Mouse (Mus musculus): ENCODE measurements around the gene Nlrp10. TPM values are rescaled to one million over a fixed set of nuclear protein-coding genes. Genes with fewer than 3 reads are reported as not detected.
A peak's percentile ranks its signal among the peaks of the same experiment; 100 is the strongest.

Gene Nlrp10
- polyA plus RNA-seq (2015; fragmentation: Nextera tagmentation; extraction: Ambion mirVana), result 0.08 TPM in 2 replicates

DNA sequence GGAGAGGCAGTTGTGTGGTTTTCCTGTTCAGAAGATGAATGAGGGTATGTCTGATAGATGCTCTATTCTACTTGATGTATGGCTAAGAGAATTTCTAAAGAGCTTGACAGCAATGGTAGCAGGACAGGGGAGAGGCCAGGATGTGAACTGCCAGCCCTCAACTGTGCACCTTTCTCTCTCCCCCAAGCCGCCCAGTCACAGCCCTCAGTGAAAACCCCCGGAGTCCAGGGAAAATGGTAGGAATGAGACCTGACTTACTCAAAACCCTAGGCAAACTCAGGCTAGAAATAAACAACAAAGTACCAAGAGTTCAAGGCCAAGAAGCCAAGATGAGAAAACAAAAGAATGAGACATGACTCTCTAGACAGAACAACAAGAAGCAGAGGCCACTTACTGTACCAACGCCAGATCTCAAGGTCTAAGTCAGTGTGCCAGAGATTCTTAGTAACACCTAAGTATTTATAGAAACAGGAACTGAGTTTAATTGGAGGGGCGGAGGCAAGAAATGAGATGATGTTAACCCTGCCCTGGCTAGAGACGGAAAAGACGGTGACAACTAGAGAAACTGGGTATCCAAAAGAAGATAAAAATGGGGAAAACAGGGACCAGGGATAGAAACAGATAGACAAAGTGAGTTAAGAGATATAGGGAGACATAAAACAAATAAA is at the start of gene Nlrp10:
Gene Nlrp10, minus strand, starts transcription at position 453 of the 668 bp plus-strand sequence.
- Histone ChIP-seq H3K27ac (no peak within 1 kb of the TSS), H3K4me3 (replicated peaks) (no peak within 1 kb of the TSS), H3K36me3 (no peaks in the 10 kb centered on the region), H3K27me3 (replicated peaks) (no peaks in the 10 kb centered on the region), H3K4me2 (replicated peaks) (no peak within 1 kb of the TSS), H3K9ac (no peak within 1 kb of the TSS), H3K4me1 (replicated peaks) (no peaks in the 10 kb centered on the region), H3K9me3 (no peaks in the 10 kb centered on the region)
- WGBS, result 69% methylated on average over 6 of the region's 6 CpGs
- no peak for ATAC-seq

DNA sequence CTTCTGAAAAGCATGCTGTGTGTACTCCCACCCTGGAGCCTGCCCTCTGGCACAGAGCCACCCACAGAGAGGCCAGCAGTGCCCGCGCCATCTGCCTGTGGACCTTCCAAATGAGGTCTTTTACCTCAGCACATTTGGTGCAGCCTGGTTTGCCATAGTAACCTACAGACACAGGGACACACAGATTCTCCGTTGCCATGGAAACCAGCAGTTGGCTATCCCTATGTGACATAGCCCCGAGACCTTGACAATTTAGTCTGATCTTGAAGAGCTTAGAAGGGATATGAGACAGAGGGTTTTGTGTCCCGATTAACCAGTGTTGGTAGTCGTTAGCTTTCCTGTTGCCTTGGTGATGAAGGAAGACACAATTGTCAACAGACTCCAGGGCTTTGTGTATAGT is 42.3 kb upstream of the Nlrp10 start:
- H3K4me1 ChIP-seq (replicated peaks), result no peaks in the 10 kb centered on the region
- ATAC-seq, result 0 out of 2 replicates have a peak, but pooled peaks have one; percentile 21
- no peak overlapping the region for H3K27ac ChIP-seq
- H3K4me2 ChIP-seq (replicated peaks), result no peak overlapping the region
- H3K9me3 ChIP-seq, result no peaks in the 10 kb centered on the region
- H3K36me3 ChIP-seq, result no peaks in the 10 kb centered on the region
- no peak overlapping the region for H3K9ac ChIP-seq
- H3K4me3 ChIP-seq (replicated peaks), result no peak overlapping the region
- H3K27me3 ChIP-seq (replicated peaks), result no peaks in the 10 kb centered on the region
- 61% methylated on average over 6 of the region's 6 CpGs for WGBS

DNA sequence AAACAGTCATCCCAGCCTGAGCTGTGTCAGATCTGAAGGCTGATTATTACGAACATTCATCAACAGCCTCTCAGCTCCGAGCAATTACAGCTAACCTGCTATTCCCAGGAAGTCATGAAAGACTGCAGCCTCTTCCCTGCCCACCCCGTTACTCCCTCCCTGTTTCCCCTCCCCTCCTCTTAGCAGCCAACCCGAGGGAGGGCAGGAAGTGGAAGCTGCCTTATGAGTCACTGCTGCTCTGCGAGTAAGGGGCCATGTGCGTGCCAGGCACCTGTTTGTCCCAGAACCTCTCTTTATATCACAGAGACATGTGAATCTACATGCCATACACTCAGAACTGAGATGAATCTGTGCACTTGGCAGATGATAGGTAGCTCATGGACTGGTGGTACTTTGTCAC is 38.2 kb upstream of the Nlrp10 start:
- Histone ChIP-seq H3K9ac (no peak overlapping the region), H3K4me1 (replicated peaks) (no peaks in the 10 kb centered on the region), H3K9me3 (no peaks in the 10 kb centered on the region), H3K4me2 (replicated peaks) (no peak overlapping the region), H3K27me3 (replicated peaks) (no peaks in the 10 kb centered on the region), H3K36me3 (no peaks in the 10 kb centered on the region), H3K27ac (no peak overlapping the region), H3K4me3 (replicated peaks) (no peak overlapping the region)
- 25% methylated on average over 6 of the region's 6 CpGs for WGBS
- peak; percentile 39; the same call in 1 of the 2 replicates for ATAC-seq

DNA sequence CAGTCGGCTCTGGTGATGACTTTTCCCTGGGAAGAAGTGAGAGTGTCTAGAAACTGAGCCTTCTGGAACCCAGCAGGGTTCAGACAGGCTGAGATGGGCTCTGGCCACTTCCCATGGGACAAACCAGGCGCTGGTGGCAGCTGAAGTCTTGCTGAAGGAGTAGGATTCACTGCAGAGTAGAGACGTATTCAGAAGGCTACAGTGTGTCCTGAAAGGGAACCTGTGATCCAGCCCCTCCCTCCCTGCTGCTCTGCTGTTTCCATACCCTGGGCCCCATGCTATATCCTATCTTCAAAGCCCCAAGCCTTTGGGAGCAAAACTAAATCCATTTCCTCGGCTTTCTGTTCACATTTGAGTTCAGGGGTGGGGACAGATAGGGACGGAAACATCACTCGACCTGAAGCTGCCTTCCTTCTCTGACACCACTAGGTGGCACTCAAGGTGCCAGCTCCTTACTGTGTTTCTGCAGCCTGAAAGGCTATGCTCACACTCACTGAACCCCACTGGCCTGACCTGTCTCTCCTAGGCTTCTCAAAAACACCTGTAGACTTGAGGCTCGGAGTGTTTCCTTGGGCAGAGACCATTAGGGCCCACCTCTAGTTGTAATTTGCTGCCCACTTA is 36.9 kb upstream of the Nlrp10 start:
- ATAC-seq, result peak; percentile 78
- WGBS, result 28% methylated on average over 7 of the region's 7 CpGs

DNA sequence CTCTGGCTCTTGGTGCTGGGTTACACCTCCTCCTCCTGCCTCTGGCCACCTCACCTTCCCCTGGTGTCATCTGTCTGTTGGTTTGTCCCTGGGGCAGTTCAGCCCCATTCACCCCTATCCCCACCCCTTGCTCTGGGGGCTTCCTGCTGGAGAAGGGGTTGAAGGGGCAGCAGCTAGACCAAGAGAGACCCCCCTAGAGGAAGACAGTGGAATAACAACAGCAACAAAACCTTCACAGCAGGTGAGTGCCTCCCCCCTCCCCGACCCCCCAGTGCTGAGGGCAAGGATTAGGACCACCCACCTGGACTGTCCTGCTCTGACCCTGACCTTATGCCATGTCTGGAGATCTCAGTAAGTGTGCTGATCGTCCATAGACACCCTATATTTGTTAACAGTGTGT is 36.0 kb upstream of the Nlrp10 start:
- Histone ChIP-seq H3K9ac (no peak overlapping the region), H3K27me3 (replicated peaks) (no peaks in the 10 kb centered on the region), H3K36me3 (no peaks in the 10 kb centered on the region), H3K4me3 (replicated peaks) (no peak overlapping the region), H3K27ac (no peak overlapping the region), H3K4me1 (replicated peaks) (no peaks in the 10 kb centered on the region), H3K9me3 (no peaks in the 10 kb centered on the region), H3K4me2 (replicated peaks) (no peak overlapping the region)
- ATAC-seq, result no peak
- WGBS, result 45% methylated on average over 2 of the region's 2 CpGs

More for the DNA sequence above, 36.9 kb upstream of the Nlrp10 start:
- Histone ChIP-seq H3K4me3 (replicated peaks) (no peak overlapping the region), H3K36me3 (no peaks in the 10 kb centered on the region), H3K9me3 (no peaks in the 10 kb centered on the region), H3K4me1 (replicated peaks) (no peaks in the 10 kb centered on the region), H3K9ac (no peak overlapping the region), H3K4me2 (replicated peaks) (no peak overlapping the region), H3K27ac (no peak overlapping the region), H3K27me3 (replicated peaks) (no peaks in the 10 kb centered on the region)

DNA sequence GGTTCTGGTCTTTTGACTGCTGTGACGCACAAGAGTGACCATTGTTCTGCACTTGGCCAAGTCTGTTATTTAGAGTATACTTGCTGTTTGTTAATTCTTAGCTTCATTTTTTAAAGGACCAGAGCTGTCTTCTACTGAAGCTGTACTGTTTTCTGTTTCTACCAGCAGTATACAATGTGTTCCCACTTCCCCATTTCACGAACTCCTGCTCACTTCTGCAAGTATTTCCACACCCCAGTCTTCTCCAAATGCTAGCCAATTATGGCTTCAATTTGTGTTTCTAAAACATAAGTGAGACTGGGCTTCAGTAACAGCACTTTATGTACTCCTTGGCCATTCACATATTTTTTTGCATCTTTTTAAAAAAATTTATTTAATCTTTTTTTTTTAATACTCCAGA is 27.8 kb upstream of the Nlrp10 start:
- 71% methylated on average over 2 of the region's 2 CpGs for WGBS
- no peak for ATAC-seq
- H3K9me3 ChIP-seq, result no peaks in the 10 kb centered on the region
- H3K36me3 ChIP-seq, result no peaks in the 10 kb centered on the region
- no peak overlapping the region for H3K4me3 ChIP-seq (replicated peaks)
- no peak overlapping the region for H3K4me2 ChIP-seq (replicated peaks)
- H3K9ac ChIP-seq, result no peak overlapping the region
- H3K27me3 ChIP-seq (replicated peaks), result 0 out of 2 replicates have a peak, but pooled peaks cover 6% of the 10 kb centered on the region
- H3K4me1 ChIP-seq (replicated peaks), result no peaks in the 10 kb centered on the region
- H3K27ac ChIP-seq, result no peak overlapping the region

DNA sequence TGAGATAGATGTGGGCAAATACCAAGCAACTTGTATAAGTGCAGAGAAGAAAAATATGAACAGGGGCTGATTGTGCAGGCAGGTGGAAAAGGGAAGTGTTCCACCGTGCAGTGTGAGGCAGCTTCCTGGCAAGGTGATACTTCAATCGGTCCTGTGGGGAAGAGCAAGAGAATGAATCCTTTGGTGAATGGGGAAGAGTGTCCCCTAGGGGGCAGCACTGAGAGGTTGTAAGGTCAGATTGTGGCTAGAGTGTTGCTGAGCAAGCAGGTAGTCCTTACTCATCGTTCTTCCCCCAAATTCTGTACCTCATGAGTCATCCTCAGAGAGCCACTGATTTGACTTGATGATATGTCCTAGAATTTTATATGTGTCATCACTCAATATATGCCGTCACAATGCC is 24.2 kb upstream of the Nlrp10 start:
- ATAC-seq, result no peak
- no peak overlapping the region for H3K9ac ChIP-seq
- H3K36me3 ChIP-seq, result no peaks in the 10 kb centered on the region
- H3K27me3 ChIP-seq (replicated peaks), result peaks cover 36% of the 10 kb centered on the region
- H3K4me2 ChIP-seq (replicated peaks), result no peak overlapping the region
- peaks cover 9% of the 10 kb centered on the region for H3K4me1 ChIP-seq (replicated peaks)
- H3K4me3 ChIP-seq (replicated peaks), result no peak overlapping the region
- H3K9me3 ChIP-seq, result no peaks in the 10 kb centered on the region
- 48% methylated on average over 4 of the region's 4 CpGs for WGBS
- no peak overlapping the region for H3K27ac ChIP-seq

DNA sequence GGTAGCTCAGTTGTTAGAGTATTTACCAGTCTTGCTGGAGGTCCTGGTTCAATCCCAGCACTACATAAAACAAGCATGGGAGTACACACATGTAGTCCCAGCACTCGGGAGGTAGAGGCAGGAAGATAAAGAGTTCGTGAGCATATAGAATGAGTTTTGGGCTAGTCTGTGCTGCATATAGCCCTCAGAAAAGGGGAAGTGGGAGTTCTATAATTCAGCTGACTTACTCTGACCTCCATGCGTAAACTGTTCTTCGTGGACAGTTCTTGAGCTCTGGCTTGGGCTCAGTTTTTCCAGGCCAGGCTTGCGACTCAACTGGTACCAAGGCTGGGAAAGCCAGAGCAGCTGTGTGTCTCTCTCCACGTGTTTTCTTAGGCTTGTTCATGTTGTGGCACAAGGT is 22.8 kb upstream of the Nlrp10 start:
- no peak overlapping the region for H3K4me3 ChIP-seq (replicated peaks)
- H3K9me3 ChIP-seq, result no peaks in the 10 kb centered on the region
- no peak overlapping the region for H3K9ac ChIP-seq
- peaks cover 9% of the 10 kb centered on the region for H3K4me1 ChIP-seq (replicated peaks)
- no peak overlapping the region for H3K27ac ChIP-seq
- H3K4me2 ChIP-seq (replicated peaks), result no peak overlapping the region
- WGBS, result 79% methylated on average over 6 of the region's 6 CpGs
- ATAC-seq, result no peak
- H3K27me3 ChIP-seq (replicated peaks), result peaks cover 38% of the 10 kb centered on the region
- no peaks in the 10 kb centered on the region for H3K36me3 ChIP-seq

DNA sequence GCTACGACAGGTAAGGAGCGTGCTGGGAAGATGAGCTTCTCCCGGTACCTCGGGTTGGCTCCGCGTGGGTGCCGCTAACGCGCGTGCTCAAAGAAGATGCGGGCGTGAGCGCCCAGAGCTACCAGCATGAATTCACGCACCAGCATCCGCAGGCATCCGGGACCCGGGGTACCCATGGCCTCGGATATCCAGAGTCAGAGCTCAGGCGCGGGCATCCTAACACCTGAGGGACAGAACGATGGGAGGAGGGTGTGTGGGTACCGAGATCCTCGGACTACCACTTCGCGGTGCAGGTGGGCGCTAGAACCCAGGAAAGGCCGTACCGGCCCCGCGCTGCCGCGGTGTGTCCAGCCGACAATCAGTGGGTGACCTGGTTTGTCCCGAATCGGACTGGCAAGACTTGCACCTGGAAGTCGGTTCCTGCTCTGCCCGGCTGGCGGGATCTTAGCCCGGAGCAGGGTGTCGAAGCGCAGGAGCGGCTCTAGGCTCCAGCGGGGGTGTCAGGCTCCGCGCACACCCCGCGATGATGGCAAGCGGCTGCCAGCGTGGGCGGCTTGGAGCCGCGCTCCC is 20.9 kb upstream of the Nlrp10 start:
- peak; percentile 18; the same call in 1 of the 2 replicates for ATAC-seq
- no peak overlapping the region for H3K27ac ChIP-seq
- H3K27me3 ChIP-seq (replicated peaks), result peaks cover 38% of the 10 kb centered on the region
- peaks cover 9% of the 10 kb centered on the region for H3K4me1 ChIP-seq (replicated peaks)
- H3K4me3 ChIP-seq (replicated peaks), result peak overlapping the region; percentile 43
- no peaks in the 10 kb centered on the region for H3K36me3 ChIP-seq
- peak overlapping the region; percentile 88 for H3K4me2 ChIP-seq (replicated peaks)
- under 1% methylated on average over 52 of the region's 52 CpGs for WGBS
- H3K9me3 ChIP-seq, result no peaks in the 10 kb centered on the region
- 0 out of 2 replicates have a peak overlapping the region, but pooled peaks have one; percentile 17 for H3K9ac ChIP-seq

DNA sequence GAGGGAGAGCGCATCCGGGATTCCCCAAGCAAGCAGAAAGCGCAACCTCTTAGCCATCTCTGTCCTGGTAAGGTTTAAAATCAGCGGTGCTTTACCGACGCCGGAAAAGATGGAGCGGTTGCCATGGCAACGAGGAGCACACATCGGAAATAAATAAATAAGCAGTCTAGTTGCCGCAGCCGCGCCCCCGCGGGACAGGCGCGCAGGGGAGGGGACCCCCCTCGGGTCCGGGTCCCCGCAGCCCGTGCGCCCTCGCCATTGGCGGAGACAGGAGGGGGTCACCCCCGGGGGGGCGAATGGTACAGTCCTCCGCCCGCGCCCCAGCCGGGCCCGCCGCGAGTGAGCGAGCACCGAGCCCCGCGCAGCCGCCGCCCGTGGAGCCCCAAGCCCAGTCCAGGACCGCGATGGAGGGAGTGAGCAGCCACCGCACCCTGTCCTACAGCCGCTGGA is 20.4 kb upstream of the Nlrp10 start, which contains the start of gene Tub:
Gene Tub, plus strand, starts transcription at position 27 of the 450 bp plus-strand sequence.
- Histone ChIP-seq H3K36me3 (no peaks in the 10 kb centered on the region), H3K27ac (no peak within 1 kb of the TSS), H3K4me3 (replicated peaks) (peak within 1 kb of the TSS; percentile 43), H3K27me3 (replicated peaks) (peaks cover 38% of the 10 kb centered on the region), H3K4me2 (replicated peaks) (peak within 1 kb of the TSS; percentile 88), H3K9me3 (no peaks in the 10 kb centered on the region), H3K4me1 (replicated peaks) (peaks cover 9% of the 10 kb centered on the region), H3K9ac (0 out of 2 replicates have a peak within 1 kb of the TSS, but pooled peaks have one; percentile 17)
- peak; percentile 68 for ATAC-seq
- under 1% methylated on average over 43 of the region's 44 CpGs for WGBS

DNA sequence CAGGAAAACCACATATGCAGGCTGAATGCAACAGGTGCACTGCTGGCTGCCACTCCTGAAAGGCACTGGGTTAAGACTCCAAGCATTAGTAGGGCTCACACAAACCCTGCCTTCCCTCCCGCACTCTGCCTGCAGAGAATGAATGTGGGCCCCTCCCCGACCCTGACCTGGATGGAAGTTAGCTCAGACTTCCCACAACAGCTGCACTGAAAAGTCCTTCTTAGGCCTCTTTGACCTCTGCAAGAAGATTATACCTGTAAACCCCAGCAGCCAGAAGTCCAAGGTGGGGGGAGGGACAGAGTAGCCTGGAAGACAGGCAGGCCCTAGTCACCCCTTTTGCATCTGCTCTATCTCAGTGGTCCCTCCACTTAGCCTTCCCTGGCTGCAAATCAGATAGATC is 19.3 kb upstream of the Nlrp10 start:
- H3K4me3 ChIP-seq (replicated peaks), result no peak overlapping the region
- no peak overlapping the region for H3K9ac ChIP-seq
- no peak for ATAC-seq
- H3K4me1 ChIP-seq (replicated peaks), result peaks cover 9% of the 10 kb centered on the region
- no peaks in the 10 kb centered on the region for H3K9me3 ChIP-seq
- H3K27ac ChIP-seq, result no peak overlapping the region
- H3K27me3 ChIP-seq (replicated peaks), result peaks cover 38% of the 10 kb centered on the region
- no peak overlapping the region for H3K4me2 ChIP-seq (replicated peaks)
- WGBS, result 37% methylated on average over 2 of the region's 2 CpGs
- H3K36me3 ChIP-seq, result peaks cover 5% of the 10 kb centered on the region; the same call in 1 of the 2 replicates

DNA sequence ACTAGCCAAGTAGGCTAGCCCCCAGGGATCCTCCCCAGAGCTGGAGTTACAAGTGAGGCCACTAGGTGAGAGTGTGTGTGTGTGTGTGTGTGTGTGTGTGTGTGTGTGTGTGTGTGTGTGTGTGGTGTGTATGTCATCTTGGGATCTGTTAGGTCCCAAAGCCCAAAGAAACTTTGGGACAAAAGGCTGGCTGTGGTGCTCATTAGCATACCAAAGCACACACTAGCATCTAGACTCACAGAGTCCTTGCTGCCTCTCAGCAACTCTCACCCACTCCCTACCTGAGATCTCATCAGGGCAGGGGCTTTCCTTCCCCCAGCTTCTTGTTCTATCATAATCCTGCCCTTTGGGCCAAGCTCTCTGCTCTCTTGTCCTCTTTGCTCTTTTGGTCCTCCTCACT is 18.6 kb upstream of the Nlrp10 start:
- Histone ChIP-seq H3K9ac (no peak overlapping the region), H3K4me2 (replicated peaks) (no peak overlapping the region), H3K9me3 (no peaks in the 10 kb centered on the region), H3K36me3 (peaks cover 10% of the 10 kb centered on the region; the same call in 1 of the 2 replicates), H3K4me3 (replicated peaks) (no peak overlapping the region), H3K4me1 (replicated peaks) (peaks cover 9% of the 10 kb centered on the region), H3K27me3 (replicated peaks) (peaks cover 38% of the 10 kb centered on the region), H3K27ac (no peak overlapping the region)
- ATAC-seq, result no peak

Measured in intestine, embryonic 15.5 days (tissue).